Mouse (Mus musculus): ENCODE data around the gene Lias. TPM values are rescaled to one million over a fixed set of nuclear protein-coding genes. Genes with fewer than 3 reads are reported as not detected.

The Lias gene
- polyA plus RNA-seq, 1 experiment: 47.0 TPM

DNA sequence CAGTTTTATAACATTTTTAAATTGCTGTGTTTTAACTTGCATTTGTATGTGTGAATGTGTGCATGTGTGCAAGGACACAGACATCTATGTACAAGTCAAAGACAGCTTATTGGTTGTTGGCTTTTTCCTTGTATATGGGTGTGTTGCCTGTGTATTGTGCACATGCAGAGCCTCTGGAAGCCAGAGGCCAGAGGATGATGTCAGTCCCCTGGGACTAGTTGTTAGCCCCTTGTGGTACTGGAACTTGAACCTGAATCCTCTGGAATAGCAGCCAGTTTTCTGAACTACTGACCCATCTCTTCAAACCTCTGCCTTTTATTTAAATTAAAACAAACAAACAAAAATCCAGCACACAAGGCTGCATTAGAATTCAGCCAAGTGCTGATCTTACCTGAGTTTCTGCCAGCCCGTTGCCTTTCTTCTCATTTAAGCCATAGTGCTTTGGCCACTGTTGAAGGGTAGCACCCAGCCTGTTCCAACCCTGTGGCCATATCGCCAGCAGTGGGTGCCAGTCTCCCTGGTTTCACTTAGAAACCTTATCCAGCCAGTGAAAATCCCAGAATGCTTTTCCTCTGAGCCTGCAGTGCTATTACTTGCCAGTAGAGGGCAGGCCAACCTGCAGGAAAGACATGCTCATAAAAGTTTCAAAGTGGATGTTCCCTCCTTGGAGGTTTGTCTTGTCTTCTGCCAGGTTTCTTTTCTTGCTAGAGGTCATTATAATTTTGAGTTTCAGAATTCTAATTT is 10.1 kb downstream of the Lias start:
- Histone ChIP-seq H3K4me1 (ENCODE audit: control insufficient read depth, insufficient read depth, low read length) (no peaks in the 10 kb centered on the region), H3K27me3 (ENCODE audit: control insufficient read depth, insufficient read depth, low read length) (no peaks in the 10 kb centered on the region), H3K4me3 (replicated peaks; ENCODE audit: insufficient read depth, low read depth, low read length) (no peak overlapping the region), H3K27ac (ENCODE audit: insufficient read depth, low read length) (no peak overlapping the region)
- WGBS: 12% methylated on average over 2 of the region's 2 CpGs
- peak; percentile 78 to 84 for DNase-seq
- TF ChIP-seq CTCF (IDR thresholded peaks at IDR 0.05; ENCODE audit: borderline replicate concordance, insufficient read depth, low read depth, low read length) (peak; percentile 83), POLR2A (IDR thresholded peaks at IDR 0.05; ENCODE audit: borderline replicate concordance, insufficient read depth, low read length) (no peak)

GRCm38 (mm10) chr5:65407989-65408388 is 16.7 kb downstream of the Lias start:
- WGBS: 40% methylated on average over 12 of the region's 12 CpGs
- Histone ChIP-seq H3K27ac (ENCODE audit: insufficient read depth, low read length) (no peak overlapping the region), H3K4me3 (replicated peaks; ENCODE audit: insufficient read depth, low read depth, low read length) (no peak overlapping the region), H3K27me3 (ENCODE audit: control insufficient read depth, insufficient read depth, low read length) (no peaks in the 10 kb centered on the region), H3K4me1 (ENCODE audit: control insufficient read depth, insufficient read depth, low read length) (no peaks in the 10 kb centered on the region)
- no peak for DNase-seq
- TF ChIP-seq POLR2A (IDR thresholded peaks at IDR 0.05; ENCODE audit: borderline replicate concordance, insufficient read depth, low read length) (no peak), CTCF (IDR thresholded peaks at IDR 0.05; ENCODE audit: borderline replicate concordance, insufficient read depth, low read depth, low read length) (no peak)

GRCm38 (mm10) chr5:65415653-65416458 is 24.6 kb downstream of the Lias start:
- Histone ChIP-seq H3K4me3 (replicated peaks; ENCODE audit: insufficient read depth, low read depth, low read length) (no peak overlapping the region), H3K27ac (ENCODE audit: insufficient read depth, low read length) (no peak overlapping the region), H3K4me1 (ENCODE audit: control insufficient read depth, insufficient read depth, low read length) (no peaks in the 10 kb centered on the region), H3K27me3 (ENCODE audit: control insufficient read depth, insufficient read depth, low read length) (no peaks in the 10 kb centered on the region)
- TF ChIP-seq CTCF (IDR thresholded peaks at IDR 0.05; ENCODE audit: borderline replicate concordance, insufficient read depth, low read depth, low read length) (no peak), POLR2A (IDR thresholded peaks at IDR 0.05; ENCODE audit: borderline replicate concordance, insufficient read depth, low read length) (no peak)
- peak in 1 of 2 experiments; percentile 14 for DNase-seq
- WGBS: 33% methylated on average over 26 of the region's 26 CpGs

DNA sequence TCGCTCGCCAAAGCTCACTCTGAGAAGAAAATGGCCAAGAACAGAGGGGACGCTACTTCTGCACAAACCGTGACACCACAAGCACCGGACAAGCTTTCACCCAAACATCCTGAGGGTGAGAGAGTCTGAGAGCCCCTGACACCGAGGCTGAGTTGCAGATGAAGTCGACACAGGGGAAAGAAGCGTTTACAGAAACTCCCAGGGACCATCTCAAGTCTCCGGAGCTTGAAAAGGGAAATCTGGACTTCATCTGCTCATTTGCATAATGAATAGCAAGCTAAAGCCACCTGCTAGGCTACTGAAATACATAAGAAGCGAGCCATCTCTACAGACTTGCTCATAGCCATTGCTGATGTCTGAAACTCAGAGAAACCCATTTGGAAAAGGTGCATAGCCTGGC is 27.8 kb downstream of the Lias start:
- TF ChIP-seq POLR2A (IDR thresholded peaks at IDR 0.05; ENCODE audit: borderline replicate concordance, insufficient read depth, low read length) (no peak), CTCF (IDR thresholded peaks at IDR 0.05; ENCODE audit: borderline replicate concordance, insufficient read depth, low read depth, low read length) (no peak)
- Histone ChIP-seq H3K4me1 (ENCODE audit: control insufficient read depth, insufficient read depth, low read length) (no peaks in the 10 kb centered on the region), H3K27me3 (ENCODE audit: control insufficient read depth, insufficient read depth, low read length) (no peaks in the 10 kb centered on the region), H3K27ac (ENCODE audit: insufficient read depth, low read length) (no peak overlapping the region), H3K4me3 (replicated peaks; ENCODE audit: insufficient read depth, low read depth, low read length) (no peak overlapping the region)
- 62% methylated on average over 10 of the region's 10 CpGs for WGBS
- no peak for DNase-seq

GRCm38 (mm10) chr5:65420822-65421221 is 29.5 kb downstream of the Lias start:
- Histone ChIP-seq H3K4me1 (ENCODE audit: control insufficient read depth, insufficient read depth, low read length) (no peaks in the 10 kb centered on the region), H3K27me3 (ENCODE audit: control insufficient read depth, insufficient read depth, low read length) (no peaks in the 10 kb centered on the region), H3K4me3 (replicated peaks; ENCODE audit: insufficient read depth, low read depth, low read length) (no peak overlapping the region), H3K27ac (ENCODE audit: insufficient read depth, low read length) (no peak overlapping the region)
- TF ChIP-seq POLR2A (IDR thresholded peaks at IDR 0.05; ENCODE audit: borderline replicate concordance, insufficient read depth, low read length) (no peak), CTCF (IDR thresholded peaks at IDR 0.05; ENCODE audit: borderline replicate concordance, insufficient read depth, low read depth, low read length) (no peak)
- 83% methylated on average over 6 of the region's 6 CpGs for WGBS
- DNase-seq: no peak

DNA sequence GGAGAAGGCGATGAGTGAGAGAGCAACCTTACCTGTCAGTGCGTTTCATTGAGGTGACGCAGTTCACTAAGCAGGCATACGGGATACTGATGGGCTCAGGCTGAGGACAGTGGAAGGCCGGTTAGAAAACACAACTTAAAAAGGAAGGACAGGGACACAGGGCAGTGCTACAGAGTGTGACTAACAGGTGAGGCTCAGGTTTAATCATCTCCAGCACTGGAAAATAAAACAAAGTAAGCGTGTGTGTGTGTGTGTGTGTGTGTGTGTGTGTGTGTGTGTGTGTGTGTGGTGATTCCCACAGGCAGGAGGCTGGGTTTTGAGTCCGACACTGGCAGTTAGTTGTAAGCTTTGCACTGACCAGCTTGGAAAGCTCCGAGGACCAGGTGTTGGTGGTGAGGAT is 31.5 kb downstream of the Lias start:
- Histone ChIP-seq H3K4me1 (ENCODE audit: control insufficient read depth, insufficient read depth, low read length) (no peaks in the 10 kb centered on the region), H3K4me3 (replicated peaks; ENCODE audit: insufficient read depth, low read depth, low read length) (no peak overlapping the region), H3K27me3 (ENCODE audit: control insufficient read depth, insufficient read depth, low read length) (no peaks in the 10 kb centered on the region), H3K27ac (ENCODE audit: insufficient read depth, low read length) (no peak overlapping the region)
- TF ChIP-seq CTCF (IDR thresholded peaks at IDR 0.05; ENCODE audit: borderline replicate concordance, insufficient read depth, low read depth, low read length): no peak
- no peak for TF ChIP-seq POLR2A (IDR thresholded peaks at IDR 0.05; ENCODE audit: borderline replicate concordance, insufficient read depth, low read length)
- DNase-seq: no peak
- 96% methylated on average over 8 of the region's 8 CpGs for WGBS

GRCm38 (mm10) chr5:65424215-65424614 is 32.9 kb downstream of the Lias start:
- H3K4me1 ChIP-seq (ENCODE audit: control insufficient read depth, insufficient read depth, low read length): no peaks in the 10 kb centered on the region
- TF ChIP-seq CTCF (IDR thresholded peaks at IDR 0.05; ENCODE audit: borderline replicate concordance, insufficient read depth, low read depth, low read length) (no peak), POLR2A (IDR thresholded peaks at IDR 0.05; ENCODE audit: borderline replicate concordance, insufficient read depth, low read length) (no peak)
- no peak overlapping the region for H3K4me3 ChIP-seq (replicated peaks; ENCODE audit: insufficient read depth, low read depth, low read length)
- H3K27ac ChIP-seq (ENCODE audit: insufficient read depth, low read length): no peak overlapping the region
- WGBS: 91% methylated on average over 6 of the region's 6 CpGs
- no peaks in the 10 kb centered on the region for H3K27me3 ChIP-seq (ENCODE audit: control insufficient read depth, insufficient read depth, low read length)
- DNase-seq: no peak

All from cerebellum, adult 2 months (tissue).